Mouse (Mus musculus) adrenal gland, adult 18-20 months (tissue): ENCODE measurements around the gene Traf6. TPM values are rescaled to one million over a fixed set of nuclear protein-coding genes. Genes with fewer than 3 reads are reported as not detected.
A peak's percentile ranks its signal among the peaks of the same experiment; 100 is the strongest.
"Not testable (repeated sequence)": the region's sequence is repeated elsewhere in the genome, so short reads cannot be mapped to it uniquely, and the experiment has no call there.

Source experiments
- DNase-seq, 2 experiments: peaks; one replicate each; pipeline ENCODE4 v3.0.0; 2021 to 2022; ENCODE audit warnings: low spot score in 2 of 2
- total RNA-seq, 2 experiments: library from RNA; stranded (reverse); gene quantifications; 1 replicate in 1 of 2; 2 replicates in 1 of 2; pipeline ENCODE4 v1.2.3; 2021

Gene Traf6
- total RNA-seq, 2 experiments from 2014 or later: 21.0 to 22.9 TPM

- no peak for DNase-seq
Measured at GRCm38 (mm10) chr2:101693577-101694215, 15.5 kb downstream of the Traf6 start.

DNA sequence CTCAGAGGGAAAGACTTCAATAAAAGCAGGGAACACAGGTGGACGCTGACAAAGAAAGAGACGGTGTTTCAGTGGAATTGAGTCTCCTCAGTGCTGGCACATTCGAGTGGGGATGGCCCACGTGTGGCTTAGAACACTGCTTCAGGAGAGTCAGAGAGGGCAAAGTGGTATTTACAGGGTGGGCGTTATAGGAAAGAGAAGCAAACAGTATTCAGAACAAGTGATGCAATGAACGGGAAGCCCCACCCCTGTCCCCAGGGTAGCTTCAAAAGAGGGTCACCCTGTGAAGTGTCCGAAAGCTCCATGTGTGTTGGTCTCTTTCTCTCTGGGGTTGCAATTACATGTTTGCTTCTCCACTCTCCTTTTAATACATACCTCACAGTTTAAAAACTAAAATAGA is 17.4 kb downstream of the Traf6 start:
- no peak for DNase-seq

- DNase-seq: no peak
Measured at GRCm38 (mm10) chr2:101699284-101699683, 21.1 kb downstream of the Traf6 start.

DNA sequence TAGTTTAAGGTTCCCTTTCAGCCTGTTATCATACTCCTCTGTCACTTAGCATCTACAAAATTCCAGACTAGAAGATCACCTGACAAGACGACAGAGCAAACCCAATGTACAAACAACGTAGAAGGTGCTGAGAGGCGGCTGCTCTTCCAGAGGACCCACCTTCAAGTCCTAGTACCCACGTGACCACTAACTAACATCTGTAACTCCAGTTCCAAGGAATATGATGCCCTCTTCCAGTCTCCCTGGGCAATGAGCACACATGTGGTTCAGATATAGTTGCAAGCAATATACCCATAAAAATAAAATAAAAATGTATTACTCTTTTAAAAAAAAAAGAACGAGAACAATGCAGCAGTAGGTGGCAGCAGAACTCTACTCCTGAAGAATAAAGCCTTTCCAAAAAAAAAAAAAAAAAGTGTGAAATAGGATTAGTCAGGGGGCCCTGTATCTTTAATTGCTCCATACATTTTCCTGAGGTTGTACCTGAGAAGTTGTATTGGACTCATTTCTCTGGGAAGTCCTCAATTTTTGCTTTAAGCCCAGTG is 27.8 kb downstream of the Traf6 start:
- DNase-seq: no peak

DNA sequence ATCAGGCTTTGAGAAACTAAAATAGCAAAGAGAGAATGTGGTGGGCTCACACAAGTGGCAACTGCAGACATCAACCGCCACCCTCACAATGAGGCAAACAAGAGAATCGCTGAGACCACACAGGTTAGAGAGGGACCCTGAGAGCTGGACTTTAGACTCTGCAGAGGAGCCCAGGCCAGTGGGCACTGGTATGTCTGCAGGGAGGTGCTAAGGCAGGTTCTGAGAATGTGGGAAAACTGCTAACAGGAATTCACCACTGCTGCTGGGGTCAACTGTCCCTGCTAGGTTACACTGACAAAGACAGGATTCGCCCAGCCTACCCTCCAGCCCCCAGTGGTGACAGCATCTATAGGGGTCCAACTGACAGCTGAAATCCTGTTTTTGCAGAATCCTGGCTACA is 33.4 kb downstream of the Traf6 start:
- DNase-seq: no peak

GRCm38 (mm10) chr2:101715650-101716323 is 37.6 kb downstream of the Traf6 start:
- peak; percentile 30 to 63 for DNase-seq

DNA sequence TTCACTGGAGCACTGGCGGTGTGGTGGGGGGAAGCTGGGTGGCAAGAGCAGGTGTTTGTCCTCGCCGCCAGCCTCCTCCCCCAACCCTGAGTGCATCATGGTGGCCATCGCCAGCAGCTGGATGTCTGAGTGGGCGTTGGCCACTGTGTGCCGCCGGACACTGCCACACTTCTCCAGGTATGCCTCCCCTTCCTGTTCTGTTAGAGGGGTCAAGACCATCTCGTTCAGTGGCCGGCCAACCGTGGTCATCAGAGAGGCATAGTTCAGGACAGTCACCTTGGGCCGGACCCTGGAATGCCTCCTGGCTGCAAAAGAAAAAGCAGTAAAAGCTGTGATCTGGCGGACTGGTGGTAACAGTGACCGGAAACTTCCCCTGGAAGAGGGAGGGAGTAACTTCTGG is 38.9 kb downstream of the Traf6 start:
- DNase-seq: no peak

GRCm38 (mm10) chr2:101721835-101722234 is 43.6 kb downstream of the Traf6 start:
- DNase-seq: no peak

GRCm38 (mm10) chr2:101722370-101723332 is 44.4 kb downstream of the Traf6 start:
- no peak for DNase-seq

- no peak for DNase-seq
Measured at GRCm38 (mm10) chr2:101723333-101723881, 45.2 kb downstream of the Traf6 start.

- DNase-seq: no peak
Measured at GRCm38 (mm10) chr2:101727787-101728186, 49.6 kb downstream of the Traf6 start.

- DNase-seq: no peak
Measured at GRCm38 (mm10) chr2:101729472-101729871, 51.2 kb downstream of the Traf6 start.

DNA sequence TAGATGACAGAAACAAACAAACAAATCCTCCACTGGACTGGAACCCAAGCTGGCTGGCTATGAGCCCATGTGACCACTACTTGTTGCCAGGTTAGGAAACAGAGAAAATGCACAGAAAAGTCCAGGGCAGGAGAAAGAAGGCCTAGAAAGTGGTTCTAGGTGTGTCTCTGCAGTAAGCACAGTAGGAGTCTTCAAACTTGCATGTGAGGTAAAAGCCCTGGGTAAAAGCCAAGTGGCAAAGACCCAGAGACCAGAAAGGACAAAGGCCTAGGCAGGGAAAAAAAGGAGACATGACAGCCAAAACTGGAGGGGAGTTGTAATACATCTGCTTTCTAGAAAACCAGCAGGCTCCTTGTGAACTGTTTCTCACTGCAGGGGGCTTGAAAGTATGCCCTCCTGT is 52.7 kb downstream of the Traf6 start:
- DNase-seq: no peak

- DNase-seq: no peak
Measured at GRCm38 (mm10) chr2:101732777-101733210, 54.6 kb downstream of the Traf6 start.

- no peak for DNase-seq
Measured at GRCm38 (mm10) chr2:101733564-101733963, 55.3 kb downstream of the Traf6 start.

GRCm38 (mm10) chr2:101739914-101740313 is 61.7 kb downstream of the Traf6 start:
- DNase-seq: no peak

DNA sequence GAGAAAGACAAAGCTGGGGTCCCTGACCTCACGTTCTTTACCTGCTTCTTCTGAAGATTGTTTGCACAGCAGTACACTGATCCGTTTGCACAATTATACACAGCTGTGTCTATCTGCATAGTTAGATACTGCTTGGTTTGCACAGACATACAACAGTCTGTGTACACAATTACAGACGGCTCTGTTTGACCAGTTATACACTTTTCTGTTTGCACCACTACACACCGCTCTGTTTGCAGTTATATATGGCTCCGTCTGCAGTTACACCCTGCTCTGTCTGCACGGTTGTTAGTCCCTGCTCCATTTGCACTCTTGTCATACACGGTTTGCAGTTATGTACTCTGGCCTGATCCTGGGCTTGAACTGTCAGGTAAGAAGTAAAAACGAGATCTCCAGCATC is 63.4 kb downstream of the Traf6 start:
- no peak for DNase-seq

DNA sequence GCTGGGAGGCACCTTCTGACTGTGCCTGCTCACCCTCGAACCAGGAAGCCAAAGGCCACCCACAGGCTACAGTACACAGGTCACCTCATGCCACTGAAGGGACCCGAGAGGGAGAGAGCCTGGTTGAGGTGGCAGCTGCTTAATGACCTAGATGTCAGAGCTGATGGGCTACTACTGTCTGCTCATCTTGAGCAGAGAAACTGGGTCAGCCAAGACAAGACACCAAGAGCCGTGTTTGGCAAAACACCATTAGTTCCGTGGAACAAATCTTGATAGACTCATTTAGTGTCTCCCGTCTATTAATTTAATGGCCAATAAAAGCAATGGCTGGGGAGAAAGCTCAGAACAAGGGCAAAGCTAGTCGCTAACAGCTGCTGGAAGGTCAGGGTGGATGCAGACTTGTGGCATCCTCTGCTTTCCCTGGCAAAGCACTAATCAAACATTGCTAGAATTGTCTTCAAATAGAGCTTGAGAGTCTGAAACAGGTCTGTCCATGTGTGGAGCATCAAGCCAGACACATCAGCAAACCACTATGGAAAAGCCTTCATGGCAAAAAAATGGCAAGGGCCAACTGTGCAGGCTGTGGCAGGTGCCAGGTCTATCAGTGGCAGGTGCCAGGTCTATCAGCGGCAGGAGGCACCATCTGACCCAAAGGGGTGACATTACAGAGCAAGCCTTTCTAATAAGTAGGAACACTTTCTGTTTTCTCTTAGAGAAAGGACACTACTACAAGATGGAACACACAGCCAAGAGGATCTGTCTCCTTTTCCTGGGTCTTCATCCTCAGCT is 64.0 kb downstream of the Traf6 start:
- DNase-seq: no peak

- not testable (repeated sequence) for DNase-seq
Measured at GRCm38 (mm10) chr2:101745656-101746055, 67.4 kb downstream of the Traf6 start.

DNA sequence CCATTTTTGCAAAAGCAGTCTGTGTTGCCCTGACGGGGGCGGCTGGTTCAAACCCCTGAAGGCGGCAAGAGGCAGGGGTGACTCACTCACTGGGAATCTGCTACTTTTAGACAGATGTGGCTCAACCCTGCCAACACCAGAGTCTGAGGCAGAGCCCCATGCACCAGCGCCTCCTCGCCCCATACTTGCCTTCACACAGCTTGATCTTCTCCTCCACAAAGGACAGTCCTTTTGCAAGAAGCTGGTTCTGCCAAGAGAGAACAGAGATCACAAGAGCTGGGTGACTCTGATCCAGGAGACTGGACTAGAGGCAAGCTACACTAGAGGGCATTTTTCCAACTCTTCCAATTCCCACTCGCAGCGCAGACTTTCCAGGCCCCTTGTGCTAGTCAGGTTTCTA is 68.3 kb downstream of the Traf6 start:
- no peak for DNase-seq
